Mouse (Mus musculus) MEL (cell line): Measurements from ENCODE around the gene Klhdc8a. TPM values are rescaled to one million over a fixed set of nuclear protein-coding genes. Genes with fewer than 3 reads are reported as not detected.

Experiments used
- DNase-seq: peaks from one replicate; pipeline ENCODE4 v3.0.0; 2011; ENCODE audit warnings: low read depth, low spot score
- H3K27ac ChIP-seq: 2 replicates; pipeline ENCODE4 v1.5.1; 2012; ENCODE audit warnings: low read depth, mild to moderate bottlenecking, control low read depth, low read length, moderate library complexity; ENCODE audit not compliant: control insufficient read depth
- H3K27me3 ChIP-seq, 2 experiments: fragments of 150-350 bp in 1 of 2; sonication (generic) in 1 of 2; 2 replicates each; pipeline ENCODE4 v1.6.1; 2012; ENCODE audit warnings: low read length in 2 of 2, mild to moderate bottlenecking in 2 of 2, improper control_type of control experiment in 1 of 2, moderate library complexity in 1 of 2; ENCODE audit not compliant: insufficient read depth in 2 of 2, control insufficient read depth in 1 of 2
- H3K36me3 ChIP-seq, 2 experiments: 2 replicates each; pipeline ENCODE4 v1.6.1; 2012 to 2014; ENCODE audit warnings: low read length in 2 of 2, improper control_type of control experiment in 1 of 2, inconsistent platforms in 1 of 2, mild to moderate bottlenecking in 1 of 2; ENCODE audit not compliant: insufficient read depth in 2 of 2, control insufficient read depth in 1 of 2
- H3K4me1 ChIP-seq, 2 experiments: fragments of 150-350 bp in 1 of 2; sonication (generic) in 1 of 2; 2 replicates each; pipeline ENCODE4 v1.6.1; 2012; ENCODE audit warnings: low read length in 2 of 2, improper control_type of control experiment in 1 of 2, mild to moderate bottlenecking in 1 of 2; ENCODE audit not compliant: insufficient read depth in 2 of 2, control insufficient read depth in 1 of 2
- H3K4me3 ChIP-seq, 2 experiments: fragments of 150-350 bp in 1 of 2; sonication (generic) in 1 of 2; 2 replicates each; pipeline ENCODE4 v1.5.1; 2012; ENCODE audit warnings: low read depth in 2 of 2, low read length in 2 of 2, mild to moderate bottlenecking in 2 of 2, moderate library complexity in 2 of 2, control low read depth in 1 of 2, improper control_type of control experiment in 1 of 2; ENCODE audit not compliant: control insufficient read depth in 1 of 2, insufficient read depth in 1 of 2
- H3K79me2 ChIP-seq: 2 replicates; pipeline ENCODE4 v1.6.1; 2012; ENCODE audit warnings: mild to moderate bottlenecking, low read length, moderate library complexity; ENCODE audit not compliant: control insufficient read depth, poor library complexity, insufficient read depth
- H3K9ac ChIP-seq: 2 replicates; pipeline ENCODE4 v1.6.1; 2012; ENCODE audit warnings: low read depth, mild to moderate bottlenecking, control low read depth, low read length, moderate library complexity; ENCODE audit not compliant: control insufficient read depth, poor library complexity, severe bottlenecking
- H3K9me3 ChIP-seq: fragments of 150-350 bp; sonication (generic); replicated peaks from 2 replicates; pipeline ENCODE4 v1.6.1; 2012; ENCODE audit warnings: mild to moderate bottlenecking, low read length, improper control_type of control experiment, moderate library complexity; ENCODE audit not compliant: insufficient read depth
- BHLHE40 ChIP-seq: IDR thresholded peaks from 2 replicates; pipeline ENCODE4 v1.6.1; 2012; ENCODE audit warnings: low read depth, mild to moderate bottlenecking, inconsistent platforms, low read length, improper control_type of control experiment, borderline replicate concordance
- CTCF ChIP-seq, 3 experiments: IDR thresholded peaks in 2 of 3; conservative IDR thresholded peaks in 1 of 3; 2 replicates each; pipeline ENCODE4 v1.5.1; 2011 to 2012; ENCODE audit warnings: low read length in 3 of 3, low read depth in 2 of 3, mild to moderate bottlenecking in 2 of 3, improper control_type of control experiment in 1 of 3, inconsistent platforms in 1 of 3, mixed read lengths in 1 of 3, moderate library complexity in 1 of 3; ENCODE audit not compliant: control insufficient read depth in 1 of 3, insufficient read depth in 1 of 3, poor library complexity in 1 of 3, severe bottlenecking in 1 of 3
- EP300 ChIP-seq, 2 experiments: IDR thresholded peaks; 2 replicates each; pipeline ENCODE4 v1.6.1; 2011; ENCODE audit warnings: improper control_type of control experiment in 2 of 2, low read length in 2 of 2, low read depth in 1 of 2, mild to moderate bottlenecking in 1 of 2
- GABPA ChIP-seq: IDR thresholded peaks from 2 replicates; pipeline ENCODE4 v1.6.1; 2012; ENCODE audit warnings: low read depth, mild to moderate bottlenecking, inconsistent platforms, low read length, improper control_type of control experiment, moderate library complexity
- KAT2A ChIP-seq: conservative IDR thresholded peaks from 2 replicates; pipeline ENCODE4 v1.6.1; 2012; ENCODE audit warnings: low read depth, low read length, improper control_type of control experiment, inconsistent platforms
- MAFK ChIP-seq: IDR thresholded peaks from 2 replicates; pipeline ENCODE4 v1.6.1; 2011; ENCODE audit warnings: low read depth, mild to moderate bottlenecking, low read length, improper control_type of control experiment, borderline replicate concordance
- MEF2A ChIP-seq: IDR thresholded peaks from 2 replicates; pipeline ENCODE4 v1.6.1; 2014; ENCODE audit warnings: low read depth, mild to moderate bottlenecking, inconsistent platforms, low read length, improper control_type of control experiment; ENCODE audit not compliant: poor library complexity, insufficient replicate concordance, severe bottlenecking; ENCODE audit errors: extremely low read depth
- MXI1 ChIP-seq: IDR thresholded peaks from 2 replicates; pipeline ENCODE4 v1.6.1; 2011; ENCODE audit warnings: mild to moderate bottlenecking, low read depth, low read length, improper control_type of control experiment
- NELFE ChIP-seq: IDR thresholded peaks from 2 replicates; pipeline ENCODE4 v1.6.1; 2011; ENCODE audit warnings: low read depth, low read length, improper control_type of control experiment
- POLR2A ChIP-seq, 2 experiments: IDR thresholded peaks; 2 replicates each; pipeline ENCODE4 v1.6.1; 2011 to 2012; ENCODE audit warnings: low read length in 2 of 2, mild to moderate bottlenecking in 2 of 2, control low read depth in 1 of 2, improper control_type of control experiment in 1 of 2, low read depth in 1 of 2, moderate library complexity in 1 of 2; ENCODE audit not compliant: control insufficient read depth in 1 of 2, insufficient read depth in 1 of 2, poor library complexity in 1 of 2
- POLR2AphosphoS5 ChIP-seq: IDR thresholded peaks from 2 replicates; pipeline ENCODE4 v1.6.1; 2012; ENCODE audit warnings: low read depth, borderline replicate concordance, mild to moderate bottlenecking, inconsistent platforms, low read length, moderate library complexity, mixed read lengths
- TBP ChIP-seq: IDR thresholded peaks from 2 replicates; pipeline ENCODE4 v1.8.0; 2011; ENCODE audit warnings: low read depth, low read length, improper control_type of control experiment
- USF1 ChIP-seq: IDR thresholded peaks from 2 replicates; pipeline ENCODE4 v1.6.1; 2014; ENCODE audit warnings: low read depth, mild to moderate bottlenecking, inconsistent platforms, low read length, improper control_type of control experiment, moderate library complexity
- ZC3H11A ChIP-seq: IDR thresholded peaks from 2 replicates; pipeline ENCODE4 v1.6.1; 2012; ENCODE audit warnings: low read depth, mild to moderate bottlenecking, inconsistent platforms, low read length, improper control_type of control experiment
- ZMIZ1 ChIP-seq: IDR thresholded peaks from 2 replicates; pipeline ENCODE4 v1.6.1; 2012; ENCODE audit warnings: low read depth, mild to moderate bottlenecking, inconsistent platforms, low read length, improper control_type of control experiment, moderate library complexity
- polyA plus RNA-seq, 2 experiments: library from polyadenylated mRNA; stranded (reverse) in 1 of 2; unstranded in 1 of 2; fragments of >175 nt in 1 of 2; fragments of >200 nt in 1 of 2; gene quantifications; 2 replicates each; pipeline versions ENCODE4 v1.2.1 to v1.2.4; 2012; ENCODE audit warnings: low replicate concordance in 2 of 2, low read depth in 1 of 2; ENCODE audit not compliant: insufficient read length in 2 of 2, insufficient read depth in 1 of 2, missing spikeins in 1 of 2
- total RNA-seq: library from RNA; depleted of rRNA; stranded (reverse); fragments of 300-350 nt; gene quantifications from 2 replicates; pipeline ENCODE4 v1.2.3, GENCODE M21; 2012; rRNA removed

The Klhdc8a gene
- total and polyA plus RNA-seq, 3 experiments: not detected

GRCm38 (mm10) chr1:132355841-132356242 lies 57.4 kb downstream of the Klhdc8a start (continued):
- no peak for TF ChIP-seq GABPA
- TF ChIP-seq POLR2A (IDR thresholded peaks at IDR 0.05; ENCODE audit: control insufficient read depth in 1 of 2, insufficient read depth in 1 of 2, low read depth in 1 of 2, low read length in 2 of 2, poor library complexity in 1 of 2): no peak
- TF ChIP-seq POLR2AphosphoS5: no peak
- no peak for TF ChIP-seq MEF2A
- TF ChIP-seq ZMIZ1: no peak
- TF ChIP-seq CTCF (IDR thresholded peaks at IDR 0.05 in 2 of 3, conservative IDR thresholded peaks at IDR 0.05 in 1 of 3; ENCODE audit: control insufficient read depth in 1 of 3, insufficient read depth in 1 of 3, low read depth in 2 of 3, low read length in 3 of 3, poor library complexity in 1 of 3, severe bottlenecking in 1 of 3): peak in 2 of 3 experiments; percentile 96 to 97
- peak; percentile 97 for TF ChIP-seq ZC3H11A
- peak; percentile 87 to 88 for TF ChIP-seq EP300 (IDR thresholded peaks at IDR 0.05; ENCODE audit: low read depth in 1 of 2, low read length in 2 of 2)
- no peak for TF ChIP-seq USF1
- TF ChIP-seq NELFE: no peak
- peak; percentile 63; the same call in 1 of the 2 replicates for TF ChIP-seq BHLHE40
- TF ChIP-seq KAT2A: no peak
- no peak for TF ChIP-seq MAFK
- TF ChIP-seq TBP: no peak
- TF ChIP-seq, all 39 proteins: peak for 19

DNA sequence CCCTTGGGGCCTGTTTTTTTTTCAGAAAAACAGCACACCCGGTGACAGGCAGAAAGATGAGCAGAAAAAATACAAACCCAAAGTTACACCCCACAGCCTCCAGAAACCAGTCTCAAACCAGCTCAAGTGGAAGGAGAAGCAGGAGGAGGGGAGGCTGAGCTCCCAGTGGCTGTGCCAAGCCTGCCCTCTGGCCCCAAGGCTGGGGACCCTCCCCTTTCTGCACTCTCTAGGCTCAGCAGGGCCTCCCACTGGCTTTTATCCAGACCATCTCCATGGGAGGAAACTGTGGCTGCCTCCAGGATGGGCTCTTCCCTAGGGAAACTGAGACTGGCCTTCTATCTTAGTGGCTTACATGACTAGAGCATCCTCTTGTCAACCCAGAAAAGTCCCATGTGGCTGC lies 58.4 kb downstream of the Klhdc8a start:
- no peak overlapping the region for H3K9ac ChIP-seq
- H3K4me1 ChIP-seq: peaks cover 2 to 9% of the 10 kb centered on the region in 2 experiments; a peak in 3 of 4 replicates
- H3K36me3 ChIP-seq: peaks cover 0 to 7% of the 10 kb centered on the region in 2 experiments; a peak in 2 of 4 replicates
- no peaks in the 10 kb centered on the region for H3K27me3 ChIP-seq
- no peaks in the 10 kb centered on the region for H3K79me2 ChIP-seq
- DNase-seq: no peak
- no peaks in the 10 kb centered on the region for H3K9me3 ChIP-seq
- no peak for TF ChIP-seq MXI1
- TF ChIP-seq USF1: no peak
- no peak for TF ChIP-seq POLR2AphosphoS5
- H3K27ac ChIP-seq: no peak overlapping the region
- no peak overlapping the region for H3K4me3 ChIP-seq

Other genes starting within 250 kb of the Klhdc8a start
- gene Mfsd4a, start 230.6 kb upstream of the Klhdc8a start, total RNA-seq: 2.7 and 3.6 TPM in 2 replicates
- gene Mfsd4a, start 230.6 kb upstream of the Klhdc8a start, polyA plus RNA-seq: 10 to 100 TPM in 1 of 2 experiments, not detected in 1; 15.5 TPM
- 0.56 and 1.3 TPM in 2 replicates for gene Cdk18, start 158.9 kb upstream of the Klhdc8a start, total RNA-seq
- gene Cdk18, start 158.9 kb upstream of the Klhdc8a start, polyA plus RNA-seq: 10 to 100 TPM in 1 of 2 experiments, not detected in 1; 15.7 TPM
- gene Lemd1, start 107.2 kb upstream of the Klhdc8a start, total RNA-seq: not detected in 2 replicates
- not detected for gene Lemd1, start 107.2 kb upstream of the Klhdc8a start, polyA plus RNA-seq
- gene AC124108.1, start 107.2 kb upstream of the Klhdc8a start, total RNA-seq: not detected in 2 replicates
- gene AC124108.1, start 107.2 kb upstream of the Klhdc8a start, polyA plus RNA-seq: not detected
- not detected in 2 replicates for gene Gm10188, start 68.9 kb upstream of the Klhdc8a start, total RNA-seq
- not detected for gene Gm10188, start 68.9 kb upstream of the Klhdc8a start, polyA plus RNA-seq
- 2.8 and 3.2 TPM in 2 replicates for gene Nuak2, start 17.5 kb downstream of the Klhdc8a start, total RNA-seq
- gene Nuak2, start 17.5 kb downstream of the Klhdc8a start, polyA plus RNA-seq: 1 to 10 TPM in 1 of 2 experiments, not detected in 1; 3.0 TPM
- 4.6 and 7.2 TPM in 2 replicates for gene Tmcc2, start 92.7 kb downstream of the Klhdc8a start, total RNA-seq
- gene Tmcc2, start 92.7 kb downstream of the Klhdc8a start, polyA plus RNA-seq: 1 to 10 TPM in 1 of 2 experiments, not detected in 1; 4.1 TPM
- gene Dstyk, start 118.9 kb downstream of the Klhdc8a start, total RNA-seq: 2.4 and 2.8 TPM in 2 replicates
- gene Dstyk, start 118.9 kb downstream of the Klhdc8a start, polyA plus RNA-seq: 1 to 10 TPM in 1 of 2 experiments, not detected in 1; 4.5 TPM
- 33.2 and 33.3 TPM in 2 replicates for gene Rbbp5, start 178.7 kb downstream of the Klhdc8a start, total RNA-seq
- 10 to 100 TPM in 1 of 2 experiments, not detected in 1; 43.5 TPM for gene Rbbp5, start 178.7 kb downstream of the Klhdc8a start, polyA plus RNA-seq
- gene Tmem81, start 207.6 kb downstream of the Klhdc8a start, total RNA-seq: 2.6 and 2.9 TPM in 2 replicates
- 1 to 10 TPM in 1 of 2 experiments, not detected in 1; 5.4 TPM for gene Tmem81, start 207.6 kb downstream of the Klhdc8a start, polyA plus RNA-seq
- gene Cntn2, start 244.6 kb downstream of the Klhdc8a start, total RNA-seq: not detected in 2 replicates
- gene Cntn2, start 244.6 kb downstream of the Klhdc8a start, polyA plus RNA-seq: not detected